In genomic region chr4:46989842-46990241, GRCm38 (mm10) we compare ENCODE assay signal across 8 mouse cellular contexts. TPM values are rescaled to one million over a fixed set of nuclear protein-coding genes. Genes with fewer than 3 reads are reported as not detected.
DNase-seq lines count a peak whose midpoint lies in the region; ATAC-seq and TF ChIP-seq lines count a peak whose summit lies in the region.

No protein-coding gene starts in this region.

- intact Hi-C loops in heart, postnatal 25 days (cut with DNase I), result no loop called here

- H3K27me3 ChIP-seq in heart, embryonic 13.5 days (replicated peaks), result peaks cover 94% of the 10 kb centered on the region
- peaks cover 73% of the 10 kb centered on the region for H3K27me3 ChIP-seq in midbrain, embryonic 10.5 days (ENCODE audit: low read depth, poor library complexity, severe bottlenecking)
- peaks cover 66% of the 10 kb centered on the region for H3K27me3 ChIP-seq in stomach, embryonic 15.5 days (replicated peaks)

- TF ChIP-seq CTCF in layer of hippocampus, adult 2 months (conservative IDR thresholded peaks at IDR 0.05), result peak; percentile 83

- peaks cover 15% of the 10 kb centered on the region for H3K4me1 ChIP-seq in heart, embryonic 13.5 days
- peaks cover 27% of the 10 kb centered on the region for H3K4me1 ChIP-seq in midbrain, embryonic 10.5 days
- H3K4me1 ChIP-seq in stomach, embryonic 15.5 days, result peaks cover 10% of the 10 kb centered on the region; the same call in 1 of the 2 replicates

- no peaks in the 10 kb centered on the region for H3K9me3 ChIP-seq in heart, embryonic 13.5 days
- no peaks in the 10 kb centered on the region for H3K9me3 ChIP-seq in midbrain, embryonic 10.5 days (replicated peaks)
- no peaks in the 10 kb centered on the region for H3K9me3 ChIP-seq in stomach, embryonic 15.5 days

- WGBS in heart, embryonic 13.5 days, result 2% methylated on average over 17 of the region's 17 CpGs
- WGBS in midbrain, embryonic 10.5 days, result 2% methylated on average over 17 of the region's 17 CpGs
- WGBS in stomach, embryonic 15.5 days, result 1% methylated on average over 17 of the region's 17 CpGs

- no peak overlapping the region for H3K9ac ChIP-seq in heart, embryonic 13.5 days
- H3K9ac ChIP-seq in stomach, embryonic 15.5 days, result no peak overlapping the region

- no peak overlapping the region; the same call in 1 of the 2 replicates for H3K4me2 ChIP-seq in heart, embryonic 13.5 days
- 0 out of 2 replicates have a peak overlapping the region, but pooled peaks have one; percentile 88 for H3K4me2 ChIP-seq in stomach, embryonic 15.5 days

- DNase-seq in heart, postnatal 25 days (ENCODE audit: low spot score), result no peak
- DNase-seq in cerebellum, postnatal 10 days, result peak; percentile 94
- peak; percentile 63 to 85 for DNase-seq in frontal cortex, adult 2 months (ENCODE audit: extremely low spot score in 1 of 2, low spot score in 1 of 2)
- peak; percentile 75 to 78 for DNase-seq in layer of hippocampus, adult 2 months (ENCODE audit: low spot score in 2 of 2)
- peak; percentile 67 for DNase-seq in midbrain, embryonic 10.5 days (ENCODE audit: low spot score)
- DNase-seq in urinary bladder, postnatal 36 days (ENCODE audit: low spot score in 2 of 2), result no peak

- no peaks in the 10 kb centered on the region for H3K36me3 ChIP-seq in heart, embryonic 13.5 days
- H3K36me3 ChIP-seq in midbrain, embryonic 10.5 days, result no peaks in the 10 kb centered on the region
- no peaks in the 10 kb centered on the region for H3K36me3 ChIP-seq in stomach, embryonic 15.5 days

- no peak overlapping the region for H3K27ac ChIP-seq in heart, embryonic 13.5 days (replicated peaks)
- H3K27ac ChIP-seq in layer of hippocampus, adult 2 months, result peak overlapping the region; percentile 90
- H3K27ac ChIP-seq in midbrain, embryonic 10.5 days (replicated peaks), result no peak overlapping the region
- H3K27ac ChIP-seq in stomach, embryonic 15.5 days, result no peak overlapping the region

- no peak for ATAC-seq in heart, embryonic 13.5 days (ENCODE audit: extremely low read depth, insufficient number of reproducible peaks, low FRiP score, low TSS enrichment)
- no peak for ATAC-seq in stomach, embryonic 15.5 days (ENCODE audit: insufficient read depth, low FRiP score, low read depth)

- H3K4me3 ChIP-seq in heart, embryonic 13.5 days, result 0 out of 2 replicates have a peak overlapping the region, but pooled peaks have one; percentile 6
- H3K4me3 ChIP-seq in layer of hippocampus, adult 2 months, result peak overlapping the region; percentile 61
- H3K4me3 ChIP-seq in midbrain, embryonic 10.5 days, result peak overlapping the region; percentile 72
- H3K4me3 ChIP-seq in stomach, embryonic 15.5 days (replicated peaks), result no peak overlapping the region

RNA-seq across cellular contexts. Expression of gene Gabbr2, which starts 1.8 kb away (rescaled TPM):
- polyA plus RNA-seq in heart, embryonic 13.5 days (2015; fragmentation: Nextera tagmentation; extraction: Ambion mirVana), result 0.05 and 0.06 TPM in 2 replicates
- total RNA-seq in heart, postnatal 25 days (2021), result under 1 TPM in 1 of 2 experiments, not detected in 1; 0.11 TPM
- polyA plus RNA-seq in frontal cortex, adult 2 months (2012; rRNA removed), result 95.3 and 104 TPM in 2 replicates
- 100 to 1,000 TPM; 203 to 223 TPM for total RNA-seq in layer of hippocampus, adult 2 months (2021)
- 0.12 and 0.25 TPM in 2 replicates for polyA plus RNA-seq in midbrain, embryonic 10.5 days (2016; fragmentation: Nextera tagmentation; extraction: Ambion mirVana)
- polyA plus RNA-seq in stomach, embryonic 15.5 days (2015; fragmentation: Nextera tagmentation; extraction: Ambion mirVana), result 0.08 and 0.12 TPM in 2 replicates

Comparison
In these comparisons a context has a peak if more than half of its experiments do, and no peak if none do; other contexts are left out.
1. DNase-seq: peak in cerebellum, postnatal 10 days (2 of 2), frontal cortex, adult 2 months (2 of 2), layer of hippocampus, adult 2 months (2 of 2) and midbrain, embryonic 10.5 days (single experiment); none in heart, postnatal 25 days (single experiment) and urinary bladder, postnatal 36 days (0 of 2).
2. RNA of gene Gabbr2, which starts 1.8 kb away (polyA plus RNA-seq): 95.3 to 104 TPM in frontal cortex, adult 2 months; 0.12 to 0.25 TPM in midbrain, embryonic 10.5 days, 0.08 to 0.12 TPM in stomach, embryonic 15.5 days and 0.05 to 0.06 TPM in heart, embryonic 13.5 days; every median in the first group is over 10 times any median in the second.